Mouse (Mus musculus) myocyte (in vitro differentiated cells): Measurements from ENCODE around the gene Olfr747.

ENCODE experiments used
- POLR2A ChIP-seq: IDR thresholded peaks from one replicate; pipeline ENCODE4 v1.6.1; 2011; ENCODE audit warnings: low read depth, mild to moderate bottlenecking, control low read depth, moderate library complexity; ENCODE audit not compliant: insufficient read length
- USF1 ChIP-seq: IDR thresholded peaks from one replicate; pipeline ENCODE4 v1.6.1; 2011; ENCODE audit warnings: low read depth, mild to moderate bottlenecking, control low read depth, moderate library complexity

DNA sequence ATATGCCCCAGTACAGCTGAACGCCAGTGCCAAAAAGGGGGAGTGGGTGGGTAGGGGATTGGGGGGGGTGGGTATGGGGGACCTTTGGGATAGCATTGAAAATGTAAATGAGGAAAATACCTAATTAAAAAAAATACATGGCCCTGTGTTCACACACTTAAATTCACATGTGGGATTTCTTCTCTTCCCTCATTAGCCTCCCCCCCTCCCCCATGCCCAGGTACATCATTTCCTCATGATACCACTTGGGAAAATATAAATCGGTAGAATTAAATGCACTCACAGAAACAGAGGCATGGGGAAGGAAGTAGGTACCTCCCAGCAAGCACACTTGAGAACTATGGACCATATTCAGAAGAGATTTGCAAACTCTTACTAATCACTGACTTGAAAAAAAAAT lies 53.9 kb downstream of the Olfr747 start, which contains the start of gene Olfr745:
- TF ChIP-seq POLR2A (no peak), USF1 (no peak)
